Mouse (Mus musculus): Measurements from ENCODE around the gene Cab39l.
"Not testable (repeated sequence)": the region's sequence is repeated elsewhere in the genome, so short reads cannot be mapped to it uniquely, and the experiment has no call there.

The Cab39l gene

DNA sequence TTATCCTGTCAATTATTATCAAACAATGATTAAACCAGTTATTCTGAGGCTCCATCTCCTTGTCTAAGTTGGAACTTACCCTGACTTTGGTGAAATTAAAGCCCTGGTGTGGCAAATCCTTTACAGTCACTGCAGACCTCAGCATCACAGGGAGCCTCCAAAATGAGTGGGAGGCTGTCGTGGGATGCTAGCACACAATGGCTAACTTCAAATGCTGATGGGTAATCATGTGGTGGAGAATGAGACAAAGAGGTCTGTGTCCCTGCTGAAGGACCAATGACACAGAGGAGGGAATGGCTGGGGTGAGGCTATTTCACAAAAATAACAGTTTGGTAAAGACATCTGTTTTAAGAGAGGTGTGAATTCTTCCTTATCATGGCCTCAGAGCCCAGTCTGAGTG is 117.1 kb downstream of the Cab39l start:
- DNase-seq (ENCODE audit: low read depth, low spot score), result no peak

DNA sequence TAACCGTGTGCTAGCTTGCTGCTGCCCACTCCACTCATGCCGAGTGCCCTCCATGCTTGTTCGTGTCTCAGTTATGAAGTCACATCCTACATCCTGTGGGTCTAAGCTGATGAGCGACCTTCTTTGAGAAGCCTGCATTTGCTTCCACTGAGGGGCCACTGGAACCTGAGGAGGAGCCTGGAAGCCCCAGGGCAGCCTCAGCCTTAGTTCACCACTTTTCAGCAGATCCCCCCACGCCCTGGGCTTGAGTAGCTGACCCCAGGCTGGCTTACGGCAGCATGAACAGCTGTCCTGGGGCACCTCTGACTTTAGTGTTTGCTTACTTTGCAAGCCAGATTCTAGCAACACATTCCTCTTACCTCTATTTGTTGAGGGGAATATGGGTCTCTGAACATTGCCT is 126.0 kb downstream of the Cab39l start:
- DNase-seq (ENCODE audit: low read depth, low spot score), result no peak

DNA sequence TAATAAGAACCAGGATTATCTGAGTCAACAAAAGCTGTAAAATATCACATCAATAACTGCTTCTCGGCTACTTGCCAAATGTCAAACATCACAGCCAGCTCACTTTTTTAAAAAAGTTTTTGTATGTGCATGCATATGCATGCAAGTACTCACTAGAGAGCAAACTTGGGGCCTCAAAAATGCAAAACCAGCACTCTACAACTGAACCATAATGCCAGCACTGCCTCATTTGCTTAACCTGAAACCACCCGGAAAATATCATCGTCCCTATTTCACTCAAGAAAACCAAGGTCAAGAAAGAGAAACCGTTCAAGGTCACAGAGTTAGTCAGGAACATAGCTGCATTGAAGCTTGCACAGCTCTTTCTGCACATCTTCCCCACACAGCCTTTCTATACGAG is 135.6 kb downstream of the Cab39l start:
- DNase-seq (ENCODE audit: low read depth, low spot score), result no peak

DNA sequence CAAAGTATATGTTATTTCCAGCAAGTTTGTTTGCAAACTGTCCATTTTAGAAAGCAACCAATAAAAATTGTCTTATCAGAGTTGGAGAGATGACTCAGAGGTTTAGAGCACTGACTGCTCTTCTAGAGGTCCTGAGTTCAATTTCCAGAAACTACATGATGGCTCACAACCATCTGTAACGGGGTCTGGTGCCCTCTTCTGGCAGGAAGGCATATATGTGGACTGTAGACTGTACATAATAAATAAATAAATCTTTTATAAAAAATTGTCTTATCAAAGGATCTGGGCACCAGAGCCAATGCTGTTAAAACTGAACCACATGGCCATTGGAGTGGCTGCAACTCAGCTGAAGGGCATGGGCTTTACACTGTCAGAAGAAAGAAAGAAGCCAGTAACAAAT is 149.8 kb downstream of the Cab39l start:
- DNase-seq (ENCODE audit: low read depth, low spot score), result no peak

DNA sequence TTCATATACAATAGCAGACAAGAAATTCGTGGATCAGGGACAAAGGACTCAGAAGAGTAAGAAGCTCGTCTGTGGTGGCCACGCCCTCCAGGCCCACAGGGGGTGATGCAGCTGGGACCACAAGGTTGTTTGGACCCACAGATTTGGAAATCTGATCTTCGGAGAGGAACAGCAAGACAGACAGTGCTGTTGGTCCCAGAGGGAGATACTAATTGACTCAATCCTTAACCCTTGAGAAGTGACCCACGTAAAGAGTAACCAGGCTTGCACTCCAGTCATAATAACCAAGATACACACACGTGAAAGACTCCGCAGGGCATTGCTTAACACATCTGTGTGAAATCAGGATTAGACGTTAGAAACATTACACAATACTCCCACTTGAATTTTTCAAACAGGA is 151.1 kb downstream of the Cab39l start:
- DNase-seq (ENCODE audit: low read depth, low spot score), result no peak

DNA sequence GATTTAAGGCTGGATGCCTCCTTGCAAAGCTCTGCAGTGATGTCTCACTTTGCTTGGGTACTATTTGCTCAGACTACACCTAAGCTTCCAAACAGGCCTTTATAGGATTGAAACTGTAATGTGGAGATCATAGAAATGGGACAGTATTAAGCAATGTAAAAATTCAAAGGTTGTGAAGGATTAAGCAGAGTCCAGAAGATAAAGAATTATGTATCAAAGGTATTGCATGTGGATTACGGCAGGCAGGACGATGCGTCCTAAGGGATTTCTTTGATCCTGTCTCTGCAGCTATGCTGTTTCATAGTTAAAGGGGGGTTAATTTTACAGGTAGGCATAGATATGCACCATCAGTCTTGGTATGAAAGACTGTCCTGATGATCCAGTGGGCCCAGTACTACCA is 151.8 kb downstream of the Cab39l start:
- DNase-seq (ENCODE audit: low read depth, low spot score), result no peak

DNA sequence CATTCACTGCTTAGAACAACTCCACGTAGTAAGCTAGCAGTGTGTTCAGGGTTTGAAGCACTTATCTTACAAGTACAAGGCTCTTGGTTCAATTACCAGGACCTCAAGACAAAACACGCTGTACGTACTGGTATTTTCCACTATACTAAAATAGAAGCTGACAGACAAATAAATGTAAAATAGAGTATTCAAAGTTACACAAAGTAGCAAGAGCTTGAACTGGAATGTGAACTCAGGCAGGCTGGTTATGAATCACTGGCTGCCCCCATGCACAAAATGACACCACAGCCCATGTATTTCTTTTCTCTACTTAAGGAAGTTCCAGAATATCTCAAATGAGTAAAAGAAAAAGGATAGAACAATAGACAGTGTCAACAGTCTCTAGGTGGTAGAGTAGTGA is 154.2 kb downstream of the Cab39l start:
- DNase-seq (ENCODE audit: low read depth, low spot score), result no peak

DNA sequence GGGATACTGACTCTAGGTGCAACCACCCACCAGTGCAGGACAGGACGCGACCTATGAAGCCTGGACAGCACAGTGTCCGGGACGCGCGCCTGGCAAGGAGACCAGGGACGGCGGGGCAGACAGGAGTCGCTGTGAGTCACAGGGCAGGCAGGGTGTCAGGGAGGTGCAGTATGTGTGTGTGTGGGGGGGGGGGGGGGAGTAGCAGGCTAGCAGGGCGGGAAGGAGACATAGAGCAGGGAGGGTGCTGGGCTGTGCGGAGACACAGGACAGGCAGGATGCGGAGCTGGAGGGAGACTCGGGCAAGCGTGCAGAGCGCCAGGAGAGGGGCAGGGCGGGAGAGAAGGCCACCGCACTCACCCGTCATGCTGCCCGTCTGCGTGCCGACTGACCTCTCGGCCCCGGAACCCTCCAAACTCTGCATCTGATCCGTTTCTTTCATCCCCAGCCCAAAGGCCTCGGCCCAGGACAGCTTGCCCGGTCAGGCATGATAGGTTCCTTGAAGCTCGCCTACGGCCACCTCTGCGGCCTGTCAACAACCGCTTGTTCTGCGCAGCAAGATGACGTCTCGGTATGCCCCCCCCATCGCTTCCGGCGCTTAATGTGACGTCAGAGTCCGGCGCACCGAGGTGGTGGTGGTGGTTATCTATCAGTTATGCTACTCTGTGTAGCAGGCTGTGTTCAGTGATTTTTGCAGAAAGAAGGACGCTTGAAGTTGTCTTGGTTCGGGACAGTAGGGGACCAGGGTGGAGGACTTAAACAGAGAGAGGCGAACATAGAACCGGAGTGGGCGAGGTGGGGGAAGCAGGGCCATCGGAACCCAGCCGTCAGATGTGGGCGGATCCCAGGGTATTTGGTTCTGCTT is 156.9 kb downstream of the Cab39l start, which contains the start of gene Cdadc1:
Gene Cdadc1, minus strand, starts transcription at position 562 of the 862 bp plus-strand sequence.
- DNase-seq (ENCODE audit: low read depth, low spot score), result peak; percentile 84

DNA sequence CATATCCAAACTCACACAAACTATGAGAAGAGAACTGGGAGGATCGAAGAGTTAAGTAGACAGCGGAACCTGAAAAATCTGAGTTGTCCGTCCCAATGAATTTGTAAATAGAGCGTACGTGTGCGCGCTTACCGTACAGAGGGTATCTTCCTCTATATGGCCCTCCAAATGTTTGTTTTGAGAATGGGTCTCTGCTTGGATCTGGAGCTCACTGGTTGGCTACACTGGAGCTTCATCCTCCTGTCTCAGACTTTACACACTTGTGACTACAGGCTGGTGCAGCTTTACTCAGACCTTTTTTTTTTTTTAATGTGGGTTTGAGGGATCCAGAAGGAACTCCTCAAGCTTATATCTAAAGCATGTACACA is 157.5 kb downstream of the Cab39l start:
- DNase-seq (ENCODE audit: low read depth, low spot score), result no peak

DNA sequence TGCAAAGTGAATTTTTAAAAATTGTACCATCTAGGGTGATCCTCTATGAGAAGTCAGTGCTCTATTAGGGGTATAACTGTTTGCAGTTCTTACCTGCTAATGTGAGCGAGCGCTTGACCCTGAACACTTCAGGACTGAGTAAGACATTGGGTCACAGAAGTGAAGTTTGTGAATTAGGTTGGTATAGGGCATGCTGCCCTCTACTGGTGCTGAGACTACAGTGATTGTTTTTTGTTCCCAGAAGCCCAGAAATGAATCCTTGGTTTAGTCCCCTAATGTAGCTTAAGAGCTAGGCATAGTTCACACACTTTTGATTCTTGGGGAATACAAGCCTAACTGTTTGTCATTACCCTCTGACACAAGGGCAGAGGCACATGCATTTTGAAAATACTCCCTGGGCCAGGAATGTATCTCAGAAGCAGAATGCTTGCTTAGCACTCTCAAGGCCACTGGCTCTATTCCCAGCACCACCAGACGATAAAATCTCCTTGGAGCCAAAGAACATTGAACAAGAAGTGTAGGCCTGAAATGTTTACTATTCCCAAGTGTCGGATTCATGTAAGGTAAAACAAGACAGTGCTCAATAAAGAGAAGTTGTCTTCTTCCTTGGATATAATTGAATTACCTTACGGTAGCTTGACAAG is 163.4 kb downstream of the Cab39l start:
- no peak for DNase-seq (ENCODE audit: low read depth, low spot score)

DNA sequence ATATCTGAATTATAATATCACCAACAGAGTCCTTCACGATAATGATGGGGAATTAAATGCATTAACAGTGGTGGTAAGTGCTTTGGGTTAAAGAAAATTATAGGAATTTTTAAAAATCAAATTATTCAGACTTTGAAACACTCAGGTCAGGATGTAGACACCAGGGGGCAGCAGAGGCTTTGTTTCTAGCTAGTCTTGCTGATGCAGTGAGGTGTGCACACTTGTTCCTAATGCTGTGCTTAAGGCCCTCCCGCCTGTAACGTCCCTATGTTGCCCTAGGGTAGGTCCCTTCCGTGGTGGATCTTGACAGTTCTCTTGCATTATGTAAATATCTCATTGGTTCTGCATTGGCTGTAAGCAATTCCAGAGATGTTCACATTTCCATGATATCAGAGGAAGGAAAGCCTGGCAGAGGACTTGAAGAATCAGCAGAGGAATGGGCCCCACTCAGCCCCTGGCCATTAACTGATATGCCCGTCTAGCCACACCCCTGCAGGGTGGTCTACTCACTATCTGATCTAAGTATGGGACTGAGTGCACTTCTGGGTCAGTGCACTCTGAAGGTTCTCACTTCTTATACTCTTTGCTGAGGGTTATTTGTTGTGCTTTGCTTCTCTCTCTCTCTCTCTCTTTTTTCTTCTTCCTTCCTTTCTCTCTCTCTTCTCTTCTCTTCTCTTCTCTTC is 165.0 kb downstream of the Cab39l start:
- no peak for DNase-seq (ENCODE audit: low read depth, low spot score)

DNA sequence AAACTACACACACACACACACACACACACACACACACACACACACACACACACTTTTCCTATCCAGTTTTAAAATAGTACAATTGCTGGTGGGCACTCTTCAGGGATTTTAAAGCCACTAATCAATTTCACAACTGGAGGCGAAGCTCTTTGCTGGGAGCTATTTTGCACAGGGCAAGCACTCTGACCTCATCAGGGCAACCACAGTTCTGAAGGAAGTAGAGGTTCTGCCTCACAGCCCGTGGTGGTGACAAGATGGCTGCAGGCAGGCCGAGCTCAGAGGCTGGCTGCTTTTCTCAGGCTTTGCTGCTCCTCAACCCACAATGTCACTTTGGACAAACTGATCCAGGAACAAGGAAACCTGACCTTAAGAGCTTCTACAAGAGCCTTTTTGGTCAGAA is 166.2 kb downstream of the Cab39l start:
- DNase-seq (ENCODE audit: low read depth, low spot score), result no peak

DNA sequence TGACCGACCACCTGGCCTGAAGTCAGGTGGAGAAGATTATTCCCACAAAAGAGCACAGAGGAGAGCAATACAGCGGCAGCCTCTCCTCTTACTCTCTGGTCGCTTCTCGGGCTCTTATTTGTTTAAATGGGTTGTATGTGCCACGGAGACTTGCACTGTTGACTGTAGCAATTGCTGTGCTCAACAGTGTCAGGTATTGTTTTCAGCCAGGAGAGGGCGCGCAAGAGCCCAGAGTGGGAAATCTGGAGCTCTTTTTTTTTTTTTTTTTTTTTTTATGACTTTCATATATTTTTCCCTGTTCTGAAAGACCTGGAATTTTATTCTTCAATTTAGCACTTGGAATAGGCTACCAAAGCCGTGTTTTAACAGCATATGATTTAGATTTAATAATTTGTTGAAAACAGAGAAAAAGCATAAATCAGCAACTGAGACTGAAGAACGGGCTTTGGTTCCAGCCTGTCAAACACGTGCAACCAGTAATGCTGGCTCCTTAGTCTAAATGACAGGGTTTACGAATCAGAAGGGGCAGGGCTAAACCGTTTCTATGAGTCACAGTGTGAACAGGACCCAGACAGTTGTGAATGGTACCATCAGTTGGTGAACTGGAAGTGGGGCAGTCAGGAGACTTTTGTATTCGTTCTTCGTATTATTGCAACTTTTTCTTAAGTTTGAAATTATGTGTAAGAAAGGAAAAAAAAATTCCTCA is 172.3 kb downstream of the Cab39l start:
- DNase-seq (ENCODE audit: low read depth, low spot score), result peak; percentile 22

DNA sequence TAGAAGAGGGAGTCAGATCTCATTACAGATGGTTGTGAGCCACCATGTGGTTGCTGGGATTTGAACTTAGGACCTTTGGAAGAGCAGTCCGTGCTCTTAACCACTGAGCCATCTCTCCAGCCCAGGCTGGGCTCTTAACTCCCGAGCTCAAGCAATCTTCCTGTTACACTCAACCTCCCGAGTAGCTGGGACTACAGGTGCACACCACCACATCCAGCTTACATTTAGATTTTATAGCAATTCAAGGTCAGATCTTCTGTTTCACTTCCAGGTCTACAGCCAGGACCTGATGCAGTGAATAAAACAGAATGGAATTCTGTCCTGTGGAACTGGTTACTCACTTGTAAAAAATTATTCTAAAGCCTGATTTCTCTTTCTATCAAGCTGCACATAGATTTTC is 173.4 kb downstream of the Cab39l start:
- not testable (repeated sequence) for DNase-seq (ENCODE audit: low read depth, low spot score)

DNA sequence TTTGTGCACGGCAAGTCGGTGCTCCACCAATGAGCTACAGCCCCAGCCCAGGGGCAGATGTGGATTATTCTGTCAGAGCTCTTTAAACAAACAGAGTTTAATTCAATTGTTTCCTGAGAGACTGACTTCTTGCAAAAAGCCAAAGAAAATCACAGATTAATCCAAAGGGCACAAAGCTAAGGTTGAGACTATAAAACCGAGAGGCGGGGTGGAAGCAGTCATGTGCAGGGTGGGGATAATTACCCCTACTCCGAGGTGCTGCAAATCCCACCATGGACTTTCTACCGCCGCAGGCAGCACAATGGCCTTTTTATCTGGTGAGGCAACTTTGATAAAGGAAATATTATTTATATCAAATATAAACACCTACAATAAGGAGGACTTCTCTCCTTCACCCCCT is 176.0 kb downstream of the Cab39l start:
- DNase-seq (ENCODE audit: low read depth, low spot score), result no peak

DNA sequence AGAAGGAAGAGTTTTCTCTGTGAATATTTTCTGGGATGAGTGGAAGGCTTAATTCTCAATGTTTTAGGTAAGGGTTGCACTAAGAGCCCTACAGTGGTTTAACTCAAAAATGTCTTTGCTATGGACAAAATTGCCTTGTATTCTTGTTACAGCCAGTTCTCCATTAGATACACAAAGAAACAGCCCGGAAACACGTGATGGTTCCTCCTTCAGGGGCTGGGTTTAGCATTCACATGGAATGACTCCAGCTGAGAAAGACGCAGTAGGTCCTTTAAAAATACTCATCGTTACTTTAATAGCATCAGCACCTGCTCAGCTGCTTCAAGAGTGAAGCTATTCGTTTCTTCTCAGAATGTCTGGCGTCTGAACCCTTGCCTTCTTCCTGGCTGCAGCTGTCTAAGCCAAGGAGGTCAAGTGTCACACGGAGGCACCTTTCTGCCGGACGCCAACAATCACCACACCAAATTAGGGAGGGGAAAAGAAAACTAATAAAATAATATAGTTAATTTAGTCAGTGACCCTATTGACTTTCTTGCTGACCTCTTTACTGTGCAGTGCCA is 183.6 kb downstream of the Cab39l start:
- DNase-seq (ENCODE audit: low read depth, low spot score), result no peak

DNA sequence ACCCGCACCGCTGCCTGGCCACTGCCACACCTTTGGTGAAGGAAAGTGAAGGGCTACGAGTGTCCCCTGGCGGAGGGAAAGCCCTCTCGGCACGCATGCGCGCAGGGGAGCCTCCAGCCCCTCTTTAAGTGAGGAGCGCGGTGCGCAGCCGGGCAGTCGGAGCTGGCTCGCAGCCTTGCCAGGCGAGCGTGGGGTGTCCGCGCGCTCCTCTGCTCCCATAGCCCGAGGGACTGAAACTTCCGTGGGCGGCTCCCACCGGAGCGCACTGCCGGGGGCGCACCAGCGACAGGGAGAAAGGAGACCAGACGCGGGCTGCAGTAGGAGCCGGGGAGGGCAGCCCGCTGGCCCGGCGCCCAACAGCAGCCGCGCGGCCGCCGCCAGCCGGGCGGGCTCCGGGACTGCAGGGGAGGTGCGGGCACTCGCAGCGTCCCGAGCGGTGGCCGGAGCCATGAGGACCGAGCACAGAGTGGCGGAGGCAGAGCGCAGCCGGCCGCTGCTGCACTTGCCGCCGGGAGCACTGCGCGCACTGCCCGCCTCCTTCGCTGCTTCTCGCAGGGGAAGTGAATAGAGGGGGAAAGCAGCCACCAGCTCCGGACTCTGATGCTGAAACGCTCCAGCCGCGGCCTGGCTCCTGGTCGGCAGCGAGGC is 184.5 kb downstream of the Cab39l start, which contains the start of gene Shisa2:
Gene Shisa2, plus strand, starts transcription at position 151 of the 648 bp plus-strand sequence.
- DNase-seq (ENCODE audit: low read depth, low spot score), result peak; percentile 28

DNA sequence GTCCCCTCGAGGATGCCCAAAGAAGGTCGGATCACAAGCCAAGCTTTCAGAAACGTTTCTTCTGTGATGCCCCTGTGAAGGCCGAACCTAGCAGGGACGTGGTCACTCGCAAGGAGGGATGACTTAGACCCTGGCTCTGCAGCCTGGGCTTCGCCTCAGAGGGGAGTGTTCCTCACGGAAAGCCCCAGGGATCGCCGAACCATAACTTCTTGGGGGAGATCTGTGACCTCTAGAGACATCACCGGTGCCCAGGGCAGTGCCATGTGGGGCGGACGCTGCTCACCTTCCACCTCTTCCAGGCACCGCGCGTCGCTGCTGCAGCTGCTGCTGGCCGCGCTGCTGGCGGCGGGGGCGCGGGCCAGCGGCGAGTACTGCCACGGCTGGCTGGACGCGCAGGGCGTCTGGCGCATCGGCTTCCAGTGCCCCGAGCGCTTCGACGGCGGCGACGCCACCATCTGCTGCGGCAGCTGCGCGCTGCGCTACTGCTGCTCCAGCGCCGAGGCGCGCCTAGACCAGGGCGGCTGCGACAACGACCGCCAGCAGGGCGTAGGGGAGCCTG is 185.1 kb downstream of the Cab39l start:
- DNase-seq (ENCODE audit: low read depth, low spot score), result no peak

DNA sequence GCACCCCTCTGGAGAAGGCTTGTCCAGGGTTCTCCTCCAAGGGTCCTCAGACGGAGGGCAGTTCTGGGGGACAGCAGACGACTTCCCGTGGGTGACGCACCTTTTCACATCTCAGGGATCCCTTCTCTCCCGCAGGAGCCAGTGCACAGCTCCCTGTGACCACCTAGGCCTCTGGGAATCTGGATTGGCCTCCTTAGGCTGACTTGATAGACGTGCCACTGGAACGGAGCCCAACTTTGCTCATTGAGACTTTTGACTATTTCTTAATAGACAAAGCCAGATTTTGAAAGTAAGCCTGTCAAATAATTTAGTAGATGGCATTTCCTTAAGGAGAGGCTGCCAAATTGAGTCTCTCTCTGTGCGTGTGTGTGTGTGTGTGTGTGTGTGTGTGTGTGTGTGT is 185.9 kb downstream of the Cab39l start:
- DNase-seq (ENCODE audit: low read depth, low spot score), result peak; percentile 22

DNA sequence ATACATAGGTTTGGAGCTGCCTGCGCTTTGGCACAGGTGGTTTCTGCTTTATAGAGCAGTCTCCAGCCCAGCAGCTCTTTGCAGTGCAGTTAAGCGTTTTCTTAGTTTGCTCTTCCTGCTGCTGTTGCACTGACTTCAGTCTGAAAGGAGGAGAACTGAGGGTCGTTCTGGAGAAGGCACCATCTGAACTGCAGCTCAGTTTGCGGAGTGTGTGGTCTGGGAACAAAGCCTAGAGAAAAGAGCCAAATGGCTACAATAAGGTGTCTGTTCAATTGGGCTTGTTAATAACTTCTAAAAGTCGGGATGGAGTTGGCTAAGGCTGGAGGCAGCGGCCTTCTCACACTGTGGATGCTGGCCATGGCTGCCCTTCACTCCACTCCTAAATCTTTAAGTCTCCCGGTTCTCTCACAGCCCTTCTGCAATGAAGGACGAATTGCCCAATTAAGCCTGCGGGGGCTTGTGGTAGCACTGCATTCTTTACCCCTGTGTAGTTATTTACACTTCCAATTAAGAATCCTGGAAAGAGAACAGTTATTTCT is 186.4 kb downstream of the Cab39l start:
- peak; percentile 22 for DNase-seq (ENCODE audit: low read depth, low spot score)

Data from brain, embryonic 18.5 days (tissue).